Mouse (Mus musculus): ENCODE results near the gene Ogt.

Gene Ogt

DNA sequence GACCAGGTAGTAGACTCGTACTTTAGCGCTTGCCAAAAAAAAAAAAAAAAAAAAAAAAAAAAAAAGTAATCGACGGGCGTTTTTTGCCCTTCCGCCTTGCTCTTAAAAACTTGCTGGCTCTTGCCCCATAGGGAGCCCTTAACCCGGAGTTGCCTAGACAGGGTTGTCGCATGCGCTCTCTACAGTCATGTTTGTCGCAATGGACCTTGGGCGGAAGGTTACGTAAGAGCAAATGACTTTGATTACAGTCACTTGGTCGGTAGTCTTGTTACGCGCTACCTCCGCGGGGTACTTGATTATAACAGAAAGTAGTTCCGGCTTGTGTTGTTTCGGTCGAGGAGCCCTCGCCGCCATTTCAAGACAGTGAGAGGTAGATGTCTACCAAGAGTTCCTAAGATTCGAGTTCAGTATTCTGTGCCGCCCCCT, at the start of gene Ogt:
Gene Ogt, plus strand, starts transcription at position 320 of the 426 bp plus-strand sequence.
- DNase-seq, result peak; percentile 91 to 92

- no peak for DNase-seq
Observed at GRCm38 (mm10) chrX:101616183-101616582, 23.7 kb upstream of the Ogt start.

- no peak for DNase-seq
Observed at GRCm38 (mm10) chrX:101617889-101618288, 22.0 kb upstream of the Ogt start.

GRCm38 (mm10) chrX:101620317-101620716, 19.5 kb upstream of the Ogt start:
- DNase-seq, result peak in 1 of 2 experiments; percentile 5

GRCm38 (mm10) chrX:101622539-101622938, 17.3 kb upstream of the Ogt start:
- no peak for DNase-seq

GRCm38 (mm10) chrX:101636821-101637525, 2.9 kb upstream of the Ogt start:
- no peak for DNase-seq

- DNase-seq, result no peak
Observed at GRCm38 (mm10) chrX:101638856-101639255, 1.0 kb upstream of the Ogt start.

DNA sequence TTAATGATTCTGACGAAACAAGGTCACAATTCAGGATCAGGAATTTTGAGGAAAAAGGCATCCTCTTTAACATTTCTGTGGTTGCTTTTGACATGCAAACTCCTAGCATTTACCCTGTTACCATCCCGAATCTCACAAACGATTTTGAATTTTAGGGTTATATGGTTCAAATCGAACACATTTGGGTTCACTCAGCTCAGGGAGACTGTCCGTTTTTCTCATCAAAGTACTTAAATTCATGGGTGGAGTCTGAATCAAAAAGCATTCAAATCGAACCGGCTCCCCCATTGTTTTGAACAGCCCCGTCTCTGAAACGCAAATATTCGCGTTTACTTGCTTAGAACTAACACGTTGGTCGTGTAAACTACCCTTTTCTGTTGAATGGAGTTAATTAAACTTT, 554 bp upstream of the Ogt start:
- DNase-seq, result no peak

DNA sequence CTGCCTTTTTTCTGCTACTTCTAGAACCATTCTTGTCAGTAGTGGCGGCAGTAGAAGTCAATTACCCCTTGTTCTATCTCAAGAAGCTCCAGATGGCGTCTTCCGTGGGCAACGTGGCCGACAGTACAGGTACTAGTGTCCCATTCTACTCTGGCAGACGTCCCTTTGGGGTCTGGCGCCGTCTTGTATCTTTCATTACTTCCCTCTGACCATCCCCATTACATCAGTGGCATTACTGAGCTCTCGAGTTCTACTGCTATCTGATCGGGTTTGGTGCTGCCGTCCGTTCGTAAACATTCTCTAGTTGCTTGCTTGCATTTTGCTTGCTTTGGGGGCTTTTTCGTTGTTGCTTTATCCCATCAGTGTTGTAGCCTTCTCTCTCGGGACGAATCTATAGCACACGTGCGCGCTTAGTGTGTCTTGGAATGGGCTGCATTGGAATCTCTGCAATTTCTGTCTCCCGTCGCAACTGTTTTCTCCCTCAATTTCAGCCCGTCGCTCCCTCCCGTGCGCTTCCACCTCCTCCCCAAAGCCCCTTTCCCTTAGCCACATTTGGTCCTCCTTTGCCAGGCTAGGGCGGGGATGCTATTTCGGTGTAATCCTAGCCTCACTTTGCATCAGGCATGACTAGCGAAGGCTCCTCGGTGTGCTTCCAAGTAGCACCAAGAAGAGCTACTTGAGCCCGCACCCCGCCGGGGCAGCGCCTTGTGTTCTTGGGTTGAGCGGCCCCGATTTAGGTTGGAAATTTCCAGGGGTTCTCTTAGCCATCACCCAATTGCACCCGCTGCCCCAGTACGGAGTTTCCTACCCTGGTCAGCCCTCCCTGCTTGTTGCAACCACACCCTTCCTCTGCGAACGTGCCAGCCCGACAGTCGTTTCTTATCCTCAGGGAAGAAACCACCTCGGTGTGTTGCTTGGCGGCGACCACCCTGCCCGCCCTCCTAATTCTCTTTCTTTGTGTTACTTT, 617 bp downstream of the Ogt start:
- peak; percentile 42 to 47 for DNase-seq

DNA sequence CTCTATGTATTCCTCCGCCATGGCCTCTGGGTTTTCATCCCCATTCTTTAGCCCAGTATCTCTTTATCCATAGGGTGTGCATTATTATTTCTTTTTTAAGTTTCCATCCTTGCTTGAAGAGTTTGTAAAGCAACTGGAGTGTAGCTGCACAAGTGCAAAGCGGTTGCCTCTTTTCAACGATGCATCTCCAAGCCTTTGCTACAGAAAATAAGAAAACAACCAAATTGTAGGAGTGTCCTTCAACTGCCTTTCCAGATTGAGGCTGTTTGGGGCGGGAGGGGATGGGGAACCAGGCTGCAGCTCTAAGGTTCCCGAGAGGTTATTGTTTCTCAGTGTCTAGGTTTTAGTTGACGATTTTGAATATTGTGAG, 1.3 kb downstream of the Ogt start:
- no peak for DNase-seq

DNA sequence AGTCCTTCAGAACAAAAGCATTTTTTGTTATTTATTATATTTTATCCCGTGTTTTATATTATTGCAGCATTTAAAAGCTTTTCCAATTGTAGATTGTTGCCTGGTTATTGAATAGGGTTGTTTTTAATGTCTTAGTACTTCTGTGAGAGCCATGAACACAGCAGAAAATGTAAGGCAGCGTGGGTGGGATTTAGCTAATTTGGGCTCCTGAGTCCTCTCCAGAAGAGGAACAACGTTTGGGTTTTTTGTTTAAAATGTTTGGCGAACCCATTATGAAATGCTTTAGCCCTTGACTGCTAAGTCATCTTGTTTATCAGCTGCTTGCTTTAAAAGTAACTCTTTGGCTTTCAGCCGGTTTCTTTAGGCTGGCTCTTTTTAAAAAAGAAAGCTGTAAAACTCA, 2.2 kb downstream of the Ogt start:
- DNase-seq, result no peak

DNA sequence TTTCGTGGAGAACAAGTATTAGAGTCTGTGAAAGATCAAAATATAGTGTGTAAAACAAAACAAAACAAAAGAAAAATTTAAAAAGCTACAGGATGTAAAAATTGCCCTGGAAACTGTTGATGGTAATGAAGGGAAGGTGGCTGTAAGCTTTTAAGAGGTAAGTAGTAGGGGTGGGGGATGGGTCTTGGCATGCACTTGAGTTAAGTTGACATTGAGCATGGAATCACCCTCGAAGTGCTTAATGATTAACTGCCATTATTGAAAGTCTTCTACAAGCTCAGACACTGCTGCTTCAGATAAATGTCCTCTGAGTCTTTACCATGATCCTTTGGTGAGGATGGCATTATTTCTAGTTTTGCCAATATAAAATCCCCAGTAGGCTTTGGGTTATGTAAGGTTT, 5.4 kb downstream of the Ogt start:
- no peak for DNase-seq

- no peak for DNase-seq
Observed at GRCm38 (mm10) chrX:101646621-101647020, 6.8 kb downstream of the Ogt start.

- no peak for DNase-seq
Observed at GRCm38 (mm10) chrX:101695686-101696085, 55.8 kb downstream of the Ogt start.

GRCm38 (mm10) chrX:101697537-101697936, 57.7 kb downstream of the Ogt start:
- DNase-seq, result no peak

GRCm38 (mm10) chrX:101698232-101698631, 58.4 kb downstream of the Ogt start:
- DNase-seq, result no peak

DNA sequence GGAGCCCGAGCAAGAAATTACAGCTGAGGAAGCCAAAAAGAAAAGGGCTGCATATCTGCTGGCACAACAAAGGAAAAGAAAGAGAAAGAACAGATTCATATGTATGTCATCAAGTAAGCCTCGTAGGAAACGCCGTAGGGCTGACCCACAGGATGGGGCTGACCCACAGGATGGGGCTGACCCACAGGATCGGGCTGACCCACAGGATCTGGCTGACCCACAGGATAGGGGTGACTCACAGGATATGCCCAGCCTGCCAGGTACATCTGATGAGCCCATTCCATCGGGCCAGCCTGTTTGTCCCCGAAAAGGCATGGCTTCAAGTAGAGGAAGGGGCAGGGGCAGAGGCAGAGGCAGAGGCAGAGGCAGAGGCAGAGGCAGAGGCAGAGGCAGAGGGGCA, 65.3 kb downstream of the Ogt start:
- DNase-seq, result no peak

DNA sequence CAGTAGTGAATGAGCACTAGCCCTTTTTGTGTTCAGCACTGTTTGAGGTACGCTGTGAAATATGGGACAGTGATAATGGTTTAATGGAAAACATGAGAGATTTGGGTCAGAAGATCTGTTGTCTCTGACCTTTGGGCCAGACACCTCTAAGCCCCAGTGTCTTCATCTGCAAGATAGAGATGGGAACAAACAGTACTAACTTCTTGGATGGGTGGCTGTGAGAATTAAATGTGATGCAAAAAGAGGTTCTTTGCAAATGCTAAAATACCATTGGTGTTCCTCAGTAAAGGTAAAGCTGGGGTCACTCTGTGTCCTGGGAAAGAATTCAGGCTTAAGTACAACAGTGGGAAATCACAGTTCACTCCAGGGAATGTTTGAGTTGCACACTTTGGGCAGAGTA, 80.5 kb downstream of the Ogt start:
- DNase-seq, result no peak

DNA sequence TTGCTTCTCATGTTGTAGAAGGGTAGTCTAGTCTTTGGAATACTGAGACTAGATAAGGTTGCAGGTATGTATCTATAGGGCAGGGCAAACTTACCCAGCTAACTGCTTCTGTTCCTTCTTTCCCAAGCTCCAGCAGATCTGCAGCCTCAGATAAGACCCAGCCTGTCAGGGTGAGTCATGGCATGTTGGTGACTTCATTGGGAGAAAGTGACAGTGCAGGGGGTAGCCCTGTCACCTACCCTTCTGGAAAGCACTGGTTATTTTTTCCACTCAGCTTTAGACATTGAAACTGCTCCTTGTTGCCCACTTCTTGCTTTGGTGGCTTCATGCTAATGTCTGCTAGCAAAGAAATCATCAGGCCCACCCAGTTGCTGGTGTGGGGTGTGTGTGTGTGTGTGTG, 90.2 kb downstream of the Ogt start:
- no peak for DNase-seq

- no peak for DNase-seq
Observed at GRCm38 (mm10) chrX:101732644-101733043, 92.8 kb downstream of the Ogt start.

- no peak for DNase-seq
Observed at GRCm38 (mm10) chrX:101733288-101733687, 93.4 kb downstream of the Ogt start.

- DNase-seq, result peak; percentile 17 to 57
Observed at GRCm38 (mm10) chrX:101733828-101734319, 94.0 kb downstream of the Ogt start, which contains the start of gene Cxcr3. Gene Cxcr3, minus strand, starts transcription at chrX:101734269.

Data from lung, postnatal 4 days (tissue).